Mouse (Mus musculus) stomach, embryonic 15.5 days (tissue): ENCODE measurements around the gene Dock4. TPM values are rescaled to one million over a fixed set of nuclear protein-coding genes. Genes with fewer than 3 reads are reported as not detected.
A peak's percentile ranks its signal among the peaks of the same experiment; 100 is the strongest.
"Not testable (repeated sequence)": the region's sequence is repeated elsewhere in the genome, so short reads cannot be mapped to it uniquely, and the experiment has no call there.

Experiments used
- ATAC-seq: fragments of 200-750 bp; cut with Nextera tagmentation; 2 replicates; pipeline ENCODE4 v1.8.0; 2017; ENCODE audit warnings: low read depth, moderate number of reproducible peaks, moderate TSS enrichment; ENCODE audit not compliant: insufficient read depth, low FRiP score
- H3K27ac ChIP-seq: fragments of 300-500 bp; sonication (generic); 2 replicates; pipeline ENCODE4 v1.5.1; 2015; ENCODE audit warnings: mild to moderate bottlenecking, inconsistent platforms
- H3K27me3 ChIP-seq: fragments of 300-500 bp; sonication (generic); replicated peaks from 2 replicates; pipeline ENCODE4 v1.6.1; 2015; ENCODE audit warnings: inconsistent platforms
- H3K36me3 ChIP-seq: fragments of 300-500 bp; sonication (generic); 2 replicates; pipeline ENCODE4 v1.6.1; 2015; ENCODE audit warnings: inconsistent platforms
- H3K4me1 ChIP-seq: fragments of 300-500 bp; sonication (generic); 2 replicates; pipeline ENCODE4 v1.6.1; 2015; ENCODE audit warnings: inconsistent platforms
- H3K4me2 ChIP-seq: fragments of 300-500 bp; sonication (generic); 2 replicates; pipeline ENCODE4 v1.6.1; 2015; ENCODE audit warnings: mild to moderate bottlenecking, inconsistent platforms
- H3K4me3 ChIP-seq: fragments of 300-500 bp; sonication (generic); replicated peaks from 2 replicates; pipeline ENCODE4 v1.5.1; 2015; ENCODE audit warnings: inconsistent platforms
- H3K9ac ChIP-seq: fragments of 300-500 bp; sonication (generic); 2 replicates; pipeline ENCODE4 v1.6.1; 2015; ENCODE audit warnings: inconsistent platforms
- H3K9me3 ChIP-seq: fragments of 300-500 bp; sonication (generic); 2 replicates; pipeline ENCODE4 v1.6.1; 2016; ENCODE audit warnings: inconsistent platforms
- WGBS: fragments of 180-500 bp; shearing (Covaris S2); methylation state at CpG from one replicate; pipeline ENCODE4 v1.1.7; 2015; 5-methylcytosine and 5-hydroxymethylcytosine counted together
- polyA plus RNA-seq: library from polyadenylated mRNA; unstranded; fragments of >200 nt; fragmentation: Nextera tagmentation; extraction: Ambion mirVana; gene quantifications from 2 replicates; pipeline ENCODE4 v1.2.1, GENCODE M21; 2015

Gene Dock4
- polyA plus RNA-seq, 1 experiment from 2014 or later, result 7.8 TPM

GRCm38 (mm10) chr12:40844324-40844723 is 398.6 kb downstream of the Dock4 start:
- H3K4me3 ChIP-seq, result no peak overlapping the region
- H3K9me3 ChIP-seq, result no peaks in the 10 kb centered on the region
- H3K27ac ChIP-seq, result no peak overlapping the region
- no peak overlapping the region for H3K9ac ChIP-seq
- no peaks in the 10 kb centered on the region for H3K27me3 ChIP-seq
- no peak overlapping the region for H3K4me2 ChIP-seq
- WGBS, result 92% methylated on average over 22 of the region's 22 CpGs
- H3K36me3 ChIP-seq, result no peaks in the 10 kb centered on the region
- no peaks in the 10 kb centered on the region for H3K4me1 ChIP-seq
- no peak for ATAC-seq

- Histone ChIP-seq H3K27me3 (no peaks in the 10 kb centered on the region), H3K9me3 (no peaks in the 10 kb centered on the region), H3K4me1 (no peaks in the 10 kb centered on the region), H3K4me2 (no peak overlapping the region), H3K36me3 (no peaks in the 10 kb centered on the region), H3K4me3 (no peak overlapping the region), H3K27ac (no peak overlapping the region), H3K9ac (no peak overlapping the region)
- no peak for ATAC-seq
- 75% methylated on average over 7 of the region's 7 CpGs for WGBS
These were observed 409.1 kb downstream of the Dock4 start for GRCm38 (mm10) chr12:40854705-40855367.

- H3K27ac ChIP-seq, result no peak overlapping the region
- H3K4me3 ChIP-seq, result no peak overlapping the region
- no peaks in the 10 kb centered on the region for H3K4me1 ChIP-seq
- no peaks in the 10 kb centered on the region for H3K27me3 ChIP-seq
- no peaks in the 10 kb centered on the region for H3K9me3 ChIP-seq
- no peak overlapping the region for H3K4me2 ChIP-seq
- no peak for ATAC-seq
- 95% methylated on average over 7 of the region's 7 CpGs for WGBS
- no peaks in the 10 kb centered on the region for H3K36me3 ChIP-seq
- H3K9ac ChIP-seq, result no peak overlapping the region
These were observed 411.7 kb downstream of the Dock4 start for GRCm38 (mm10) chr12:40857466-40857865.

GRCm38 (mm10) chr12:40858763-40859162 is 413.0 kb downstream of the Dock4 start:
- not testable (repeated sequence) for H3K4me2 ChIP-seq, H3K27ac ChIP-seq, H3K27me3 ChIP-seq, H3K9me3 ChIP-seq, ATAC-seq, H3K4me1 ChIP-seq, H3K4me3 ChIP-seq, H3K9ac ChIP-seq, H3K36me3 ChIP-seq
- 91% methylated on average over 5 of the region's 7 CpGs for WGBS

- WGBS, result 92% methylated on average over 5 of the region's 5 CpGs
These were observed 424.6 kb downstream of the Dock4 start for GRCm38 (mm10) chr12:40870387-40870786.

GRCm38 (mm10) chr12:40872716-40873115 is 427.0 kb downstream of the Dock4 start:
- no peaks in the 10 kb centered on the region for H3K36me3 ChIP-seq
- no peak overlapping the region for H3K27ac ChIP-seq
- ATAC-seq, result no peak
- no peak overlapping the region for H3K4me3 ChIP-seq
- 91% methylated on average over 3 of the region's 3 CpGs for WGBS
- no peak overlapping the region for H3K9ac ChIP-seq
- H3K4me1 ChIP-seq, result no peaks in the 10 kb centered on the region
- H3K4me2 ChIP-seq, result no peak overlapping the region
- H3K27me3 ChIP-seq, result no peaks in the 10 kb centered on the region
- no peaks in the 10 kb centered on the region for H3K9me3 ChIP-seq

More at GRCm38 (mm10) chr12:40870387-40870786, 424.6 kb downstream of the Dock4 start:
- Histone ChIP-seq H3K36me3 (no peaks in the 10 kb centered on the region), H3K9ac (no peak overlapping the region), H3K4me3 (no peak overlapping the region), H3K27ac (no peak overlapping the region), H3K4me1 (no peaks in the 10 kb centered on the region), H3K9me3 (no peaks in the 10 kb centered on the region), H3K27me3 (no peaks in the 10 kb centered on the region), H3K4me2 (no peak overlapping the region)
- no peak for ATAC-seq

- H3K27me3 ChIP-seq, H3K4me3 ChIP-seq, H3K4me2 ChIP-seq, H3K27ac ChIP-seq, H3K4me1 ChIP-seq, ATAC-seq, H3K9me3 ChIP-seq, H3K9ac ChIP-seq, H3K36me3 ChIP-seq: not testable (repeated sequence)
- WGBS, result 74% methylated on average over 7 of the region's 7 CpGs
These were observed 427.5 kb downstream of the Dock4 start for GRCm38 (mm10) chr12:40873267-40873666.

- Histone ChIP-seq H3K27me3 (no peaks in the 10 kb centered on the region), H3K9ac (no peak overlapping the region), H3K4me1 (no peaks in the 10 kb centered on the region), H3K27ac (no peak overlapping the region), H3K36me3 (no peaks in the 10 kb centered on the region), H3K4me2 (no peak overlapping the region), H3K9me3 (no peaks in the 10 kb centered on the region), H3K4me3 (no peak overlapping the region)
- 90% methylated on average over 3 of the region's 3 CpGs for WGBS
- ATAC-seq, result no peak
These were observed 439.2 kb downstream of the Dock4 start for GRCm38 (mm10) chr12:40884976-40885375.

- Histone ChIP-seq H3K36me3 (no peaks in the 10 kb centered on the region), H3K4me3 (no peak overlapping the region), H3K27me3 (no peaks in the 10 kb centered on the region), H3K4me1 (no peaks in the 10 kb centered on the region), H3K27ac (no peak overlapping the region), H3K9me3 (no peaks in the 10 kb centered on the region), H3K9ac (no peak overlapping the region), H3K4me2 (no peak overlapping the region)
- peak; percentile 67; the same call in 1 of the 2 replicates for ATAC-seq
- WGBS, result 91% methylated on average over 6 of the region's 6 CpGs
These were observed 439.6 kb downstream of the Dock4 start for GRCm38 (mm10) chr12:40885377-40885776.

GRCm38 (mm10) chr12:40887496-40887895 is 441.7 kb downstream of the Dock4 start:
- Histone ChIP-seq H3K36me3 (no peaks in the 10 kb centered on the region), H3K4me1 (no peaks in the 10 kb centered on the region), H3K27me3 (no peaks in the 10 kb centered on the region), H3K4me3 (no peak overlapping the region), H3K9ac (no peak overlapping the region), H3K9me3 (no peaks in the 10 kb centered on the region), H3K4me2 (no peak overlapping the region), H3K27ac (no peak overlapping the region)
- 60% methylated on average over 2 of the region's 2 CpGs for WGBS
- no peak for ATAC-seq

- peak; percentile 92 for ATAC-seq
- no peak overlapping the region for H3K4me2 ChIP-seq
- no peak overlapping the region for H3K27ac ChIP-seq
These were observed 442.6 kb downstream of the Dock4 start for GRCm38 (mm10) chr12:40888261-40888791.

GRCm38 (mm10) chr12:40888829-40889228 is 443.1 kb downstream of the Dock4 start:
- no peak overlapping the region for H3K4me3 ChIP-seq
- no peaks in the 10 kb centered on the region for H3K27me3 ChIP-seq
- 50% methylated on average over 1 of the region's 1 CpGs for WGBS
- ATAC-seq, result no peak
- H3K9ac ChIP-seq, result no peak overlapping the region
- H3K27ac ChIP-seq, result no peak overlapping the region
- H3K4me2 ChIP-seq, result no peak overlapping the region
- H3K9me3 ChIP-seq, result no peaks in the 10 kb centered on the region
- H3K4me1 ChIP-seq, result no peaks in the 10 kb centered on the region
- no peaks in the 10 kb centered on the region for H3K36me3 ChIP-seq

More at GRCm38 (mm10) chr12:40888261-40888791, 442.6 kb downstream of the Dock4 start:
- no peak overlapping the region for H3K9ac ChIP-seq
- no peaks in the 10 kb centered on the region for H3K4me1 ChIP-seq
- H3K27me3 ChIP-seq, result no peaks in the 10 kb centered on the region
- no peaks in the 10 kb centered on the region for H3K9me3 ChIP-seq
- no peak overlapping the region for H3K4me3 ChIP-seq
- H3K36me3 ChIP-seq, result no peaks in the 10 kb centered on the region
- whole genome bisulfite sequencing, result 18% methylated on average over 2 of the region's 2 CpGs
